Mouse (Mus musculus) T-helper 1 cell (primary cell): ENCODE data around the gene Togaram1.

ENCODE experiments used
- in situ Hi-C: fragments of 300-600 bp; cut with MboI, MseI; formaldehyde crosslinking; loops from one replicate; pipeline ENCODE4 v1.15.1; 2025; ENCODE audit warnings: high pct_unique_total_duplicates

The Togaram1 gene

DNA sequence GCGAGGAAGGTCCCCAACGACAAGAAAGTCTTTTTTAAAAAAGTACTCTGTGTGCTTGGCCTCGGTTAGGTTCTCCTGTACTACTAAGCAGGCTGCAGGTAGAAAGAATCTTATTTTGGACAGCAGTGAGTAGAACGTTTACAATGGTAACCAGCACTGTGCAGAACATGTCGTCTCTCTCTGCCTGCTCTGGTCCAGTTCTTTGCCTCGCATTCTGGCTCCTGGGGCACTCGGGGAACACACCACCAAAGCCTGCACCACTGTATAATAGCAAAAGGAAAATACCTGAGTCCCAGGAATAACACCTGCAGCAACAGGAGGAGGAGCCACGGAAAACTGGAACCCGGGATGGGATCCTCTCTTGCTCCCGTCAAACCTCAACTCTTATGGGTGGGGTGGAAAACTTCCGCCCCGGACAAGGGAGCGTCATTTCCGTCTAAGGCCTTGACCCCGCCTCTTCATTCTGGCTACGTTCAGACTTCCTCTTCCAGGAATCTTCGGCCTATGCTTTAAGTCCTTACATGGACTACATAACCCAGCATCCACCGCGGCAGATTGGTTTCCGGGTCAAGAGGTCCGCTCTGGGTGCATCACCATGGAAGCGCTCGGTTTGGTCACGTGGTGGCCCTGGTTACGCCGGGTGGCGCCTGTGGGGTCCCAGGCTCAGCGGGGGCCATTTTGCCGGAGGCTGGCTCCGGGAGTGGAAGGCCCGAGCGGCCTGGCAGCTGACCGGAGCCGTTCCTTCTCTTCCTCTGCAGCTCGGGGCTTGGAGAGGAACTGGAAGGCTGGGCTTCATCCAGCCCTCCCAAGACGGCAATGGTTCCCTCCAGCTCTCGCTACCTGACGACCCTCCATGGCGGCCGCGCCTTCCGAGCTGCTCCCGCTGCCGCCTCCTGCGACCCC is at the start of gene Togaram1, which contains the start of gene Klhl28:
Gene Togaram1 (plus strand): TSS at position 681 of the 903 bp plus-strand sequence.
Gene Klhl28 (minus strand): TSS at position 411 of the 903 bp plus-strand sequence.
- in situ Hi-C loops: loop anchor here (5.0 to 10.0 kb wide), 2 partner anchors 77 to 199 kb away; no protein-coding TSS in a partner anchor

- in situ Hi-C loops: no loop called here
These were observed 48.9 kb upstream of the Togaram1 start for GRCm38 (mm10) chr12:64916735-64917134.

- in situ Hi-C loops: no loop called here
These were observed 47.8 kb upstream of the Togaram1 start, which contains the start of gene Gm527 for GRCm38 (mm10) chr12:64917578-64918471. TSS of gene Gm527 (plus strand) at chr12:64917906.

GRCm38 (mm10) chr12:64937493-64937892 is 28.1 kb upstream of the Togaram1 start:
- in situ Hi-C loops: no loop called here

- in situ Hi-C loops: loop anchor here (10.0 kb wide), 1 partner anchor 200 kb away; no protein-coding TSS in a partner anchor
These were observed 1.0 kb upstream of the Togaram1 start for GRCm38 (mm10) chr12:64964560-64964959.

GRCm38 (mm10) chr12:64966101-64966631 is 562 bp downstream of the Togaram1 start:
- in situ Hi-C loops: loop anchor here (5.0 to 10.0 kb wide), 2 partner anchors 76 to 199 kb away; no protein-coding TSS in a partner anchor

DNA sequence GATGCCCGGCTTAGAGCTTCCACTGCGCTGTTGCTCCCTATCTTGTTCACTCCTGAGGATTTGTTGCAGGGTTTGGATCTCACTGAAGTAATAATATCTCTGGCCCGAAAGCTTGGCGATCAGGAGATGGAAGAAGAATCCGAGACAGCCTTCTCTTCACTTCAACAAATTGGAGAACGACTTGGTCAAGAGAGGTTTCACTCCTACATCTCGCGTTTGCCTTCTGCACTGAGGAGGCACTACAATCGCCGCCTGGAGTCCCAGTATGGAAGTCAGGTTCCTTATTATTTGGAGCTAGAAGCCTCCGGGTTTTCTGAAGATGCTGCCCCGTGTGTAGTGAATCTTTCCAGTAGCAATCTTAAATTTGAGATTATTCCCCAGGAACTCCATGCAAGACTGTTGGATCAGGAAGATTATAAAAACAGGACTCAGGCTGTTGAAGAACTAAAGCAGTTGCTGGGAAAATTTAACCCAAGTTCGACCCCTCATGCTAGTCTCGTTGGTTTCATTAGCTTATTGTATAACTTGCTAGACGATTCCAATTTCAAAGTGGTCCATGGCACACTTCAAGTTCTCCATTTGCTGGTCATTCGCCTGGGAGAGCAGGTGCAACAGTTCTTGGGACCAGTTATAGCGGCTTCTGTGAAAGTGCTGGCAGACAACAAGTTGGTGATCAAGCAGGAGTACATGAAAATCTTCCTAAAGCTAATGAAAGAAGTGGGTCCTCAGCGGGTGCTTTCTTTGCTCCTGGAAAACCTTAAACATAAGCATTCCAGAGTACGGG is 1.2 kb downstream of the Togaram1 start:
- in situ Hi-C loops: loop anchor here (5.0 to 10.0 kb wide), 2 partner anchors 75 to 198 kb away; no protein-coding TSS in a partner anchor

DNA sequence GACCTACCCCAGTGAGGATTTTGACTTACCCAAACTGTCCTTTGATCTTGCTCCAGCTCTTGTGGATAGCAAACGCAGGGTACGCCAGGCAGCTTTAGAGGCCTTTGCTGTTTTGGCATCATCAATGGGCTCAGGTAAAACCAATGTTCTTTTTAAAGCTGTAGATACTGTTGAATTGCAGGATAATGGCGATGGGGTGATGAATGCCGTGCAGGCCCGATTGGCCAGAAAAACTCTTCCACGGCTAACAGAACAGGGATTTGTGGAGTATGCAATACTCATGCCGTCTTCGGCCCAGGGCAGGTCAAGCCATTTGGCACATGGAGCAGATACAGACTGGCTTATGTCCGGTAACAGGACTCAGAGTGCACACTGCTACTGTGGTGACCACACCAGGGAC is 1.9 kb downstream of the Togaram1 start:
- in situ Hi-C loops: loop anchor here (5.0 to 10.0 kb wide), 2 partner anchors 75 to 197 kb away; no protein-coding TSS in a partner anchor

DNA sequence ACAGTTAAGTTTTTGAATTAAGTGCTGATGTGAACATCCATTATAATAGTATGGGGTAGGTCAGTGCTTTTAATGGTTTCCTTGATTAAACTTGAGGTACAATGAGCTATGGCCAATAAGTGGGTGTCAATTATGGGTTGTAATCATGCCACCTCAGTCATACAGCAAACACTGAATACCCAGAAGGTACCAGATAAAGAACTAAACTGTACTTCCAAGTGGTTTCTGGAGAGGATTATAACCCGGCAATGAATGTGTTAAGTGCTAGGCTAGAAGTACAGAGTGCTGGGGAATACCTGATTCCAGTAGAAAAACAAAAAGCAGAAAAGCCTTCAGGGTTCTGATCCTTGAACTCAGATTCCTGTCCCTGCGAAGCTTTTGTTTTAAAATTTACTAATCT is 2.5 kb downstream of the Togaram1 start:
- in situ Hi-C loops: loop anchor here (5.0 to 10.0 kb wide), 2 partner anchors 74 to 197 kb away; no protein-coding TSS in a partner anchor

GRCm38 (mm10) chr12:64971399-64971798 is 5.8 kb downstream of the Togaram1 start:
- in situ Hi-C loops: loop anchor here (5.0 kb wide), 1 partner anchor 101 kb away; the partner anchor contains the start of gene Fkbp3

GRCm38 (mm10) chr12:64972063-64972462 is 6.5 kb downstream of the Togaram1 start:
- in situ Hi-C loops: loop anchor here (5.0 kb wide), 1 partner anchor 100 kb away; the partner anchor contains the start of gene Fkbp3

GRCm38 (mm10) chr12:64975558-64975957 is 10.0 kb downstream of the Togaram1 start:
- in situ Hi-C loops: no loop called here

- in situ Hi-C loops: no loop called here
These were observed 10.6 kb downstream of the Togaram1 start for GRCm38 (mm10) chr12:64976191-64976590.

DNA sequence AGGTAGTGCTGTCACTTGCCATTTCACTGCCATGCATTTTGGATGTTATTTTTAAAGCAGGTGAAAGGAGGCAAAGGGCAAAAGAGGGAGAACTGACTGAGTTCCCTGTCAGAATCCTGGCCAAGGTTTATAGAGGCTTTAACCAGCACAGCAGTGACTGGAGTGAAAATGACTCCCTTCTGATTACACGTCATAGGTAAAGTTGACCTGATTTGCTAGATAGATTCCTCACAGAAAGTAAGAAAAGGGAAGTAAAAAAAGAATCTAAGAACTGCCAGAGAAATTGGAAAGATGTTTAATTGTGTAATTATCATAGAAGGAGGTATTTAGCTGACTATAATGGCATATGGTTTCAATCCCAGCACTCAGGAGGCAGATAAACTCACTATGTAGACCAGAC is 11.9 kb downstream of the Togaram1 start:
- in situ Hi-C loops: no loop called here

DNA sequence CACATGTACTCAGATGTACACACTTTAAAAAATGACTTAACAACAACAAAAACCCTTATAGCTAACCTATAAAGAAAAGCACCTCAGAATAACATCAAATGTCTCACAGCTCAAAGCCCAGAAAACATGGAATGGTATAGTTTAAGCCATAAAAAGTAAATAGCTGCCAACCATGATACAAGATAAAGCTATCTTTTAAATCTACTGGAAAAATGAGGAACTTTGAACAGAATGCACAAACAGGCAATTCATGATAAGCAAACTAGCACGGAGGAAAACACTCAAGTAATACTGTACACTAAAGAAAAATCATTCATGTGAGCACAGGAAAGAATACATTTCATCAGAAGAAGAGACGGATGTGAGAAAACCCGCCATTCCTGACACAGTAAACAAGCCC is 42.1 kb downstream of the Togaram1 start:
- in situ Hi-C loops: no loop called here

DNA sequence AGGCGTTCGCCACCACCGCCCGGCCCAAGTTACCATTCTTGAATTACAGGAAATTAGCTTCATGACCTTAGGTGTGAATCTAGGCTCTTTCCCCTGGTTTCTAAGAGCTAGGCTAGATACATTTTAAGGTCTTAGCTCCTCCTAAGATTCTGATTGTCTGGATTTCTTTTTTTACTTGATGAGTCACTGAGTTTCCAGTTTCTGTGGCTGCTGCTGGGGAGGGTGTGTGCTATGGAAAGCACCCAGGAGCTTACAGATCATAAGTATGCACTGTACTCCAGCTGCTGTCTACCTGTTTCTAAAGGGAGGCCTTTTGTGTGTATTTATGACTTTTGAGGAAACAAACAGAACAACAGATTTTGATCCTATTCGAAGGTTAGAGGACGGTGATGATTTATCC is 57.2 kb downstream of the Togaram1 start:
- in situ Hi-C loops: no loop called here

DNA sequence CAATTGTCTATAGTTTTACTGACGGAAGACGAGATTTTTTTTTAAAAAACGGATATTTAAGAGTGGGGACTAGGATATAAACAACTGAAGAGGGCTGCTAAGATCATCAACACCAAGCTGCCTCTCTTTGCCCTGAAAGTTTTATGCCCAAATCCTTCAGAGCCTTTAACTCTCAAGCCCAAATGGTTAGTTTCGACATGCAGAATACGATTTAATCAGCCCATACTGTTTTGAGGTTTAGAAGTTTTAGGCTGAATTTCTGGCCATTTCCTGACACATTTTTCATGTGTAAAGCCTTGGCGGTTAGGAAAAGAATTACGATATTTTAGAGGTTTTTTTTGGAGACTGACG is 70.2 kb downstream of the Togaram1 start:
- in situ Hi-C loops: no loop called here

DNA sequence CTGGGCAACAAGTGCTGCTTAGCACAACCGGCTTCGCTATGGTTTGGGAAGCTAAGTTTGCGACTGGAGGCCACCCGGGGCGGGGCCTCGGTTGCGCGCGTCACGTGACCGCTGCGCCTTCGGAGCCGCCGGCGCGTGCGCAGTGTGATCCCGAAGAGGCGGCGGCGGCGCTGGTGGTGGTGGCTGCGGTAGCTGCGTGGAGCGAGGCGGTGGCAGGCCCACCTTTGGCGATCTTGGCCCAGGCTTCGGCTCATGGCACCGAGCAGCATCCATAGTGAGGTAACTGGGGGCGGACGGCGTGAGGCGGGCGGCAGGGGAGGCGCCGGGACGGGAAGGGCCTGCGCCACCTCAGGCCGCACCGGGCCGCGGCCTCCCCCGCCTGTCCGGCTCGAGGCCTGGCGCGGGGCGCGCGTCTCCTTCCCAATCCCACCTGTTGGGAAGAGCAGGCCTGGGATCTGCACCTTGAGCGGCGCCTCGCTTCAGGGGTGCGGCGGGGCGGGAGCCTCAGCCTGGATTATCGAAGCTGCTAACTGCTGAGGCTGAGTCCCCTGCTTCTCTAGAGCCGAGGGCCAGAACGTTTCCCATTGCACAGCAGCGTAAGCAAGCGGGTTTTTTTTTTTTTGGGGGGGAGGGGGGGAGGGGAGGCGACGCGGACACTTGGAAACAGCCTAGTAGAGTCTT is 70.7 kb downstream of the Togaram1 start, which contains the start of gene Prpf39:
Gene Prpf39 (plus strand): TSS at position 144 of the 681 bp plus-strand sequence.
- in situ Hi-C loops: no loop called here

DNA sequence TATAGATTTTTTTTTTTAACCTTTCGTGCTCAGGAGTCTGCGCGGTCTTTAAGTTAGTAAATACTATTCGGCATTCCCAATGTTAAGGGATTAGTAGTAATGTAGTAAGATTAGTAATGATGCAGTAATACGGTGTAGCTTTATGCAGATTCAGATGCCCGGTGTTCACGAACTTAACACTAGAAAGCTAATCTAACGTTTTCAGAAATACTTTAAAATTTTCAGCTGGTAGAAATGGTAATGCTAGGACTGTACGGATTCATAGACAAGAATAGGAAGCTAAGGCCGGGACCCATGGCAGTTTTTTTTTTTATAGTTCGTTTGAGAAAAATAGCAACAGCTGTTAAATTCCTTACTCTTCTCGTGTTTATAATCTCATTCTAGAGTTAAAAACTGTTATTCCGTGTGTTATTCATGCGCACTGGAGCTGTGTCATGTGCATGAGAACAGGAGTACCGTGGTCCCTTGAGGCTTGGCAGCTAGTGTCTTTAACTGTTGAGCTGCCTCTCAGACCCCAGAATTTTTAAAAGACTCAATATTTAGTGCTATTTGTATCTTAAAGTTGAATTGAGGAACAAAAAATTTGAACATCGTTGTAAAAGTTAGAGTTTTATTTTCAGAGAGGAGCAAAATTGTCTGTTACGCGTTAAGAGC is 71.4 kb downstream of the Togaram1 start:
- in situ Hi-C loops: no loop called here
